Mouse (Mus musculus) limb, embryonic 11.5 days (tissue): ENCODE data around the gene Thada. TPM values are rescaled to one million over a fixed set of nuclear protein-coding genes. Genes with fewer than 3 reads are reported as not detected.

Experiments
- ATAC-seq: fragments of 200-750 bp; cut with Nextera tagmentation; 2 replicates; pipeline ENCODE4 v1.8.0; 2017; ENCODE audit warnings: low read depth; ENCODE audit not compliant: insufficient number of reproducible peaks, low FRiP score, low TSS enrichment
- DNase-seq: peaks from one replicate; pipeline ENCODE4 v3.0.0-alpha.2; 2015; ENCODE audit warnings: low spot score
- H3K27ac ChIP-seq: fragments of 300-500 bp; sonication (generic); replicated peaks from 2 replicates; pipeline ENCODE4 v1.5.1; 2014; ENCODE audit warnings: low read depth, mild to moderate bottlenecking, low read length
- H3K27me3 ChIP-seq: fragments of 300-500 bp; sonication (generic); 2 replicates; pipeline ENCODE4 v1.6.1; 2014; ENCODE audit warnings: mild to moderate bottlenecking, low read length, mixed read lengths; ENCODE audit not compliant: control insufficient read depth, insufficient read depth
- H3K36me3 ChIP-seq: fragments of 300-500 bp; sonication (generic); 2 replicates; pipeline ENCODE4 v1.6.1; 2014; ENCODE audit warnings: mild to moderate bottlenecking, low read length, moderate library complexity, mixed read lengths; ENCODE audit not compliant: control insufficient read depth, insufficient read depth
- H3K4me1 ChIP-seq: fragments of 300-500 bp; sonication (generic); 2 replicates; pipeline ENCODE4 v1.6.1; 2014; ENCODE audit warnings: low read length, mixed read lengths; ENCODE audit not compliant: control insufficient read depth, insufficient read depth
- H3K4me2 ChIP-seq: fragments of 300-500 bp; sonication (generic); 2 replicates; pipeline ENCODE4 v1.6.1; 2014; ENCODE audit warnings: low read depth, mild to moderate bottlenecking, moderate library complexity; ENCODE audit not compliant: severe bottlenecking
- H3K4me3 ChIP-seq: fragments of 300-500 bp; sonication (generic); 2 replicates; pipeline ENCODE4 v1.5.1; 2014; ENCODE audit warnings: low read depth, low read length
- H3K9ac ChIP-seq: fragments of 300-500 bp; sonication (generic); 2 replicates; pipeline ENCODE4 v1.6.1; 2014; ENCODE audit warnings: mild to moderate bottlenecking, low read length
- H3K9me3 ChIP-seq: fragments of 300-500 bp; sonication (generic); 2 replicates; pipeline ENCODE4 v1.6.1; 2016; ENCODE audit warnings: low read length; ENCODE audit not compliant: control insufficient read depth
- WGBS: fragments of 180-500 bp; shearing (Covaris S2); extraction: QIAGEN DNeasy Blood & Tissue Kit; methylation state at CpG from one replicate; pipeline ENCODE4 v1.1.7; 2014; 5-methylcytosine and 5-hydroxymethylcytosine counted together
- polyA plus RNA-seq: library from polyadenylated mRNA; unstranded; fragments of >200 nt; fragmentation: Nextera tagmentation; extraction: Ambion mirVana; gene quantifications from 2 replicates; pipeline ENCODE4 v1.2.1, GENCODE M21; 2014

The Thada gene
- polyA plus RNA-seq, 1 experiment from 2014 or later = 12.6 TPM

GRCm38 (mm10) chr17:84340574-84340973 lies 125.4 kb downstream of the Thada start:
- WGBS = 95% methylated on average over 3 of the region's 3 CpGs
- ATAC-seq = no peak
- no peak overlapping the region for H3K27ac ChIP-seq

GRCm38 (mm10) chr17:84335996-84336395 lies 130.0 kb downstream of the Thada start:
- 57% methylated on average over 1 of the region's 1 CpGs for WGBS
- H3K27ac ChIP-seq = no peak overlapping the region
- H3K36me3 ChIP-seq = no peaks in the 10 kb centered on the region
- ATAC-seq (no peak), DNase-seq (no peak)
- no peak overlapping the region for H3K4me3 ChIP-seq
- H3K4me2 ChIP-seq = no peak overlapping the region; the same call in 1 of the 2 replicates
- H3K9ac ChIP-seq = no peak overlapping the region
- no peaks in the 10 kb centered on the region for H3K9me3 ChIP-seq
- H3K27me3 ChIP-seq = no peaks in the 10 kb centered on the region
- H3K4me1 ChIP-seq = no peaks in the 10 kb centered on the region

More at GRCm38 (mm10) chr17:84340574-84340973, 125.4 kb downstream of the Thada start:
- H3K4me3 ChIP-seq = no peak overlapping the region
- no peaks in the 10 kb centered on the region for H3K27me3 ChIP-seq
- H3K4me1 ChIP-seq = no peaks in the 10 kb centered on the region
- no peaks in the 10 kb centered on the region for H3K36me3 ChIP-seq
- no peaks in the 10 kb centered on the region for H3K9me3 ChIP-seq
- H3K4me2 ChIP-seq = no peak overlapping the region
- no peak overlapping the region for H3K9ac ChIP-seq
- no peak for DNase-seq

- Histone ChIP-seq H3K4me3 (no peak overlapping the region), H3K36me3 (no peaks in the 10 kb centered on the region), H3K4me1 (no peaks in the 10 kb centered on the region), H3K27me3 (no peaks in the 10 kb centered on the region), H3K9ac (no peak overlapping the region), H3K27ac (no peak overlapping the region), H3K9me3 (no peaks in the 10 kb centered on the region), H3K4me2 (no peak overlapping the region)
- WGBS = 84% methylated on average over 3 of the region's 3 CpGs
- no peak for ATAC-seq
- DNase-seq = no peak
These were observed 130.9 kb downstream of the Thada start for GRCm38 (mm10) chr17:84335076-84335475.

- Histone ChIP-seq H3K36me3 (no peaks in the 10 kb centered on the region), H3K27me3 (no peaks in the 10 kb centered on the region), H3K4me3 (no peak overlapping the region), H3K27ac (no peak overlapping the region), H3K4me2 (no peak overlapping the region), H3K4me1 (no peaks in the 10 kb centered on the region), H3K9me3 (no peaks in the 10 kb centered on the region), H3K9ac (no peak overlapping the region)
- ATAC-seq (no peak), DNase-seq (no peak)
- WGBS = 80% methylated on average over 5 of the region's 5 CpGs
These were observed 131.6 kb downstream of the Thada start for GRCm38 (mm10) chr17:84334241-84335014.

GRCm38 (mm10) chr17:84332940-84333339 lies 133.1 kb downstream of the Thada start:
- no peaks in the 10 kb centered on the region for H3K9me3 ChIP-seq
- no peaks in the 10 kb centered on the region for H3K36me3 ChIP-seq
- H3K4me2 ChIP-seq = no peak overlapping the region
- 91% methylated on average over 5 of the region's 5 CpGs for WGBS
- ATAC-seq (no peak), DNase-seq (no peak)
- no peaks in the 10 kb centered on the region for H3K4me1 ChIP-seq
- no peaks in the 10 kb centered on the region for H3K27me3 ChIP-seq
- H3K9ac ChIP-seq = no peak overlapping the region
- H3K4me3 ChIP-seq = no peak overlapping the region
- H3K27ac ChIP-seq = no peak overlapping the region

GRCm38 (mm10) chr17:84330986-84331385 lies 135.0 kb downstream of the Thada start:
- Histone ChIP-seq H3K27ac (no peak overlapping the region), H3K9me3 (no peaks in the 10 kb centered on the region), H3K4me3 (no peak overlapping the region), H3K4me1 (no peaks in the 10 kb centered on the region), H3K9ac (no peak overlapping the region), H3K36me3 (no peaks in the 10 kb centered on the region), H3K4me2 (no peak overlapping the region), H3K27me3 (no peaks in the 10 kb centered on the region)
- no peak for DNase-seq
- no peak for ATAC-seq
- WGBS = 85% methylated on average over 8 of the region's 8 CpGs

GRCm38 (mm10) chr17:84330506-84330905 lies 135.5 kb downstream of the Thada start:
- WGBS = 83% methylated on average over 6 of the region's 6 CpGs
- H3K9me3 ChIP-seq = no peaks in the 10 kb centered on the region
- H3K9ac ChIP-seq = no peak overlapping the region

GRCm38 (mm10) chr17:84329906-84330470 lies 136.0 kb downstream of the Thada start:
- 88% methylated on average over 4 of the region's 4 CpGs for WGBS
- DNase-seq = no peak
- H3K4me2 ChIP-seq = no peak overlapping the region

More at GRCm38 (mm10) chr17:84330506-84330905, 135.5 kb downstream of the Thada start:
- H3K4me1 ChIP-seq = no peaks in the 10 kb centered on the region
- no peak overlapping the region for H3K27ac ChIP-seq
- no peak overlapping the region for H3K4me3 ChIP-seq
- no peak overlapping the region for H3K4me2 ChIP-seq
- no peaks in the 10 kb centered on the region for H3K27me3 ChIP-seq
- no peak for ATAC-seq
- H3K36me3 ChIP-seq = no peaks in the 10 kb centered on the region
- DNase-seq = no peak

More at GRCm38 (mm10) chr17:84329906-84330470, 136.0 kb downstream of the Thada start:
- Histone ChIP-seq H3K27ac (no peak overlapping the region), H3K9me3 (no peaks in the 10 kb centered on the region), H3K4me3 (no peak overlapping the region), H3K9ac (no peak overlapping the region), H3K4me1 (no peaks in the 10 kb centered on the region), H3K27me3 (no peaks in the 10 kb centered on the region), H3K36me3 (no peaks in the 10 kb centered on the region)
- ATAC-seq = no peak
